Mouse (Mus musculus): Measurements from ENCODE around the gene Gm48551. TPM values are rescaled to one million over a fixed set of nuclear protein-coding genes. Genes with fewer than 3 reads are reported as not detected.
A peak's percentile ranks its signal among the peaks of the same experiment; 100 is the strongest.

Gm48551 gene
- polyA plus RNA-seq, 1 experiment = 2.2 TPM

GRCm38 (mm10) chr10:81366477-81367206 lies 17.6 kb upstream of the Gm48551 start:
- peak overlapping the region; percentile 37 for H3K27ac ChIP-seq (ENCODE audit: insufficient read depth, low read depth, low read length)
- H3K4me3 ChIP-seq (ENCODE audit: insufficient read depth, low read length) = no peak overlapping the region
- H3K4me1 ChIP-seq (ENCODE audit: control insufficient read depth, insufficient read depth, low read length) = peaks cover 21% of the 10 kb centered on the region
- TF ChIP-seq POLR2A (IDR thresholded peaks at IDR 0.05; ENCODE audit: borderline replicate concordance, low read depth, low read length) (no peak), CTCF (IDR thresholded peaks at IDR 0.05; ENCODE audit: low read depth, low read length) (no peak)

GRCm38 (mm10) chr10:81367207-81367495 lies 17.1 kb upstream of the Gm48551 start:
- peaks cover 18% of the 10 kb centered on the region for H3K4me1 ChIP-seq (ENCODE audit: control insufficient read depth, insufficient read depth, low read length)
- TF ChIP-seq CTCF (IDR thresholded peaks at IDR 0.05; ENCODE audit: low read depth, low read length) (no peak), POLR2A (IDR thresholded peaks at IDR 0.05; ENCODE audit: borderline replicate concordance, low read depth, low read length) (no peak)
- 0 out of 2 replicates have a peak overlapping the region, but pooled peaks have one; percentile 37 for H3K27ac ChIP-seq (ENCODE audit: insufficient read depth, low read depth, low read length)
- H3K4me3 ChIP-seq (ENCODE audit: insufficient read depth, low read length) = no peak overlapping the region

- H3K4me1 ChIP-seq (ENCODE audit: control insufficient read depth, insufficient read depth, low read length) = peaks cover 15% of the 10 kb centered on the region
- H3K4me3 ChIP-seq (ENCODE audit: insufficient read depth, low read length) = no peak overlapping the region
- H3K27ac ChIP-seq (ENCODE audit: insufficient read depth, low read depth, low read length) = no peak overlapping the region
- TF ChIP-seq POLR2A (IDR thresholded peaks at IDR 0.05; ENCODE audit: borderline replicate concordance, low read depth, low read length) (no peak), CTCF (IDR thresholded peaks at IDR 0.05; ENCODE audit: low read depth, low read length) (no peak)
Measured at GRCm38 (mm10) chr10:81375322-81375721, 8.9 kb upstream of the Gm48551 start.

DNA sequence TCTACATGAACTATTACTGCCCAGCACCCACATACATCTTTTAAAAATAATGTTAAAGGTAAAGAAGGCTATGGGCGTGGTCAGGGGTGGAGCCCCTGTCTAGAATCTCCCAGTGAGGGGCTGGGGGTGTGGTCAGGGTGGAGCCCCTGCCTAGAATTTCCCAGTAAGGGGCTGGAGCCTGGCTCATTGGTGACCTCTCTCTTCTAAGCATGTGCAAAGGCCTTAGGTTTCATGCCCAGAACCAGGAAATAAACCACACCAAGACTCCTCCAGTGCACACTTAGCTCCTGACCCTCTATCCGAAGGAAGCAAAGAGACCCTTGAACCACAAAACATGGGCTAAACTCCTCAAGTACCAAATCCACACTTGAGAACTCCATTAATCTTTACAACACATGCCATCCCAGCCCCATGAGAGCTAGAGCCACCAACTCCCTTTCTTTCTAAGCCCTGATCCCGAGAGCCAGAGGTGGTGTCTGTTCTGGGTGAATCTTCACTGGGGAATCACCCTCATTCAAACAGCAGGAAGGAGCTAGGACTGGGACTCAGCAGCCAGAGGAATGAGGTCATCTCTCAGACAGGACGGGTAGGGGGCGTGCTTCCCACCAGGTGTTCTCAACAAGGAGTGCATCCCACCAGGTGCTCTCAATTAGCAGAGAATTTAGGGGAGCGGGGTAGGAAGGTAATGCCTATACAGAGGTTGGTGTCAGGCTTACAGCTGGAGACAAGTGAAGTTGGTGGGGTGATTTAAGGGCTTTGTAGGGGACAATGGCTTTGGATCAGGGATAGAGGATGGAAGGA lies 7.5 kb upstream of the Gm48551 start:
- no peak for TF ChIP-seq CTCF (IDR thresholded peaks at IDR 0.05; ENCODE audit: low read depth, low read length)
- TF ChIP-seq POLR2A (IDR thresholded peaks at IDR 0.05; ENCODE audit: borderline replicate concordance, low read depth, low read length) = no peak
- H3K27ac ChIP-seq (ENCODE audit: insufficient read depth, low read depth, low read length) = no peak overlapping the region
- peak overlapping the region; percentile 83 for H3K4me3 ChIP-seq (ENCODE audit: insufficient read depth, low read length)
- H3K4me1 ChIP-seq (ENCODE audit: control insufficient read depth, insufficient read depth, low read length) = peaks cover 17% of the 10 kb centered on the region

GRCm38 (mm10) chr10:81377362-81377664 lies 7.0 kb upstream of the Gm48551 start:
- TF ChIP-seq CTCF (IDR thresholded peaks at IDR 0.05; ENCODE audit: low read depth, low read length) = no peak
- no peak for TF ChIP-seq POLR2A (IDR thresholded peaks at IDR 0.05; ENCODE audit: borderline replicate concordance, low read depth, low read length)
- Histone ChIP-seq H3K27ac (ENCODE audit: insufficient read depth, low read depth, low read length) (no peak overlapping the region; the same call in 1 of the 2 replicates), H3K4me3 (ENCODE audit: insufficient read depth, low read length) (peak overlapping the region; percentile 83), H3K4me1 (ENCODE audit: control insufficient read depth, insufficient read depth, low read length) (peaks cover 21% of the 10 kb centered on the region)

DNA sequence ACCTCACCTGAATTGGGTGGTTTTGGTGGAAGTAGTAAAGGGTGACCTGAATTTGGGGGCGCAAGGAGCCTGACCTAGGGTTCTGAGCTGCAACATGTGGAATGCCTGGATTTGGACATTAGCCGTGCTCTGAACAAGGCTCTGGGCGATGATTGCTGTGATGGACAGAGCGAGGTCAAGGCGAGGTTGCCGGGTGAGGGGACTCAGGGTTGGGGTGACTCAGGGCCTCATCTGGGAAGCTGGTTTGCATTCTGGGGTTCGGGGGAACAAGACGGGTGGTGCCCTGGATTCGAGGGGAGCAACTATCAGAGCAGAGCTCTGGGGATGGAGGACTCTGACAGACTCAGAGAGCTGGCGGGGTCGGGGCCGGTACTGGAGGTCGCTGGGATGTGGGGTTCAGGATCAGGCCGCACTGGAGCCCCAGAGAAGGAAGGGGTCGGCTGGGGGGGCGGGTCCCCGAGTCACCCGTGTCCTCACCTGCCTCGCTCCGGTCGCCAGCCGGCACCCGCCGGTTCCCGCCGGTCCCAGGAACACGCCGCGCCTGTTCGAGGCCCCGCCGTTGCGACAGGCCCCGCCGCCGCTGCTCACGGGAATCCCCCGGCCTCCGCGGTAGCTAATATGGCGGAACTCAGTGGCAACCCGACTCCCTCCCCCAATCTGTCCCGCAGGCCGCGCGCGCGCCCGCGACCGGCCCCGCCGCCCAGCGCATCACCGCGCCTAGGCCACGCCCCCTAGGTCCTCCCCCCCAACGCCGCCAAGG lies 6.3 kb upstream of the Gm48551 start, which contains the start of gene Fzr1:
Fzr1 (minus strand) TSS at position 724 of the 760 bp plus-strand sequence.
- peaks cover 24% of the 10 kb centered on the region for H3K4me1 ChIP-seq (ENCODE audit: control insufficient read depth, insufficient read depth, low read length)
- H3K4me3 ChIP-seq (ENCODE audit: insufficient read depth, low read length) = peak within 1 kb of the TSS; percentile 83
- H3K27ac ChIP-seq (ENCODE audit: insufficient read depth, low read depth, low read length) = peak within 1 kb of the TSS; percentile 54

GRCm38 (mm10) chr10:81378553-81379182 lies 5.6 kb upstream of the Gm48551 start:
- peaks cover 24% of the 10 kb centered on the region for H3K4me1 ChIP-seq (ENCODE audit: control insufficient read depth, insufficient read depth, low read length)
- H3K4me3 ChIP-seq (ENCODE audit: insufficient read depth, low read length) = peak overlapping the region; percentile 72
- peak overlapping the region; percentile 54 for H3K27ac ChIP-seq (ENCODE audit: insufficient read depth, low read depth, low read length)
- no peak for TF ChIP-seq POLR2A (IDR thresholded peaks at IDR 0.05; ENCODE audit: borderline replicate concordance, low read depth, low read length)
- no peak for TF ChIP-seq CTCF (IDR thresholded peaks at IDR 0.05; ENCODE audit: low read depth, low read length)

More for the DNA sequence above, 6.3 kb upstream of the Gm48551 start, which contains the start of gene Fzr1:
- no peak for TF ChIP-seq CTCF (IDR thresholded peaks at IDR 0.05; ENCODE audit: low read depth, low read length)
- TF ChIP-seq POLR2A (IDR thresholded peaks at IDR 0.05; ENCODE audit: borderline replicate concordance, low read depth, low read length) = no peak

DNA sequence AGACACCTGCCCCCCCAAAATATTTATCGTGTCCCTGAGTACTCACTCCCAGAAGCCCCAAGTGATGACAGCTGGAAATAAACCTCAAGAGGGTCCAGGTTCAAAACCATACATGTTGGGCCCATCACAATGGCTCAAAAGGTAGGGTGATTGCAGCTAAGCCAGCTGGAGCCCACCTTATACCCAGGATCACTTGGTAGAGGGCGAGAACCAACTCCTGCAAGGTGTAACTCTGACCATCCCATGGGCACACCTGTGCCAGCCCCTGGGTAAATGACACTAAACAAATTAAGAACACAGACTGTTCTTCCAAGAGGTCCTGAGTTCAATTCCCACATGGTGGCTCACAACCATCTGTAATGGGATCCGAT lies 5.1 kb upstream of the Gm48551 start:
- H3K4me3 ChIP-seq (ENCODE audit: insufficient read depth, low read length) = peak overlapping the region; percentile 72
- TF ChIP-seq POLR2A (IDR thresholded peaks at IDR 0.05; ENCODE audit: borderline replicate concordance, low read depth, low read length) (no peak), CTCF (IDR thresholded peaks at IDR 0.05; ENCODE audit: low read depth, low read length) (no peak)
- H3K4me1 ChIP-seq (ENCODE audit: control insufficient read depth, insufficient read depth, low read length) = peaks cover 24% of the 10 kb centered on the region
- peak overlapping the region; percentile 54 for H3K27ac ChIP-seq (ENCODE audit: insufficient read depth, low read depth, low read length)

- TF ChIP-seq POLR2A (IDR thresholded peaks at IDR 0.05; ENCODE audit: borderline replicate concordance, low read depth, low read length) = no peak
- no peak for TF ChIP-seq CTCF (IDR thresholded peaks at IDR 0.05; ENCODE audit: low read depth, low read length)
- no peak overlapping the region for H3K27ac ChIP-seq (ENCODE audit: insufficient read depth, low read depth, low read length)
- H3K4me3 ChIP-seq (ENCODE audit: insufficient read depth, low read length) = no peak overlapping the region
- H3K4me1 ChIP-seq (ENCODE audit: control insufficient read depth, insufficient read depth, low read length) = peaks cover 24% of the 10 kb centered on the region
Measured at GRCm38 (mm10) chr10:81379809-81380378, 4.4 kb upstream of the Gm48551 start.

Data from bone marrow macrophage, adult 2 months (primary cell).